Mouse (Mus musculus) cerebellum, adult 18-20 months (tissue): ENCODE results near the gene Styk1.
A peak's percentile ranks its signal among the peaks of the same experiment; 100 is the strongest.

Experiments used
- DNase-seq, 2 experiments: peaks; one replicate each; pipeline ENCODE4 v3.0.0; 2021

Styk1 gene

GRCm38 (mm10) chr6:131353352-131353919, at the start of gene Styk1:
Gene Styk1 (minus strand): TSS chr6:131353597.
- DNase-seq, result peak; percentile 75 to 79

- DNase-seq, result no peak
Observed at GRCm38 (mm10) chr6:131403036-131403435, 49.6 kb upstream of the Styk1 start.

GRCm38 (mm10) chr6:131402606-131403005, 49.2 kb upstream of the Styk1 start:
- no peak for DNase-seq

- no peak for DNase-seq
Observed at GRCm38 (mm10) chr6:131401259-131401658, 47.9 kb upstream of the Styk1 start.

- DNase-seq, result no peak
Observed at GRCm38 (mm10) chr6:131396650-131397049, 43.3 kb upstream of the Styk1 start.

GRCm38 (mm10) chr6:131393873-131394660, 40.7 kb upstream of the Styk1 start:
- no peak for DNase-seq

- DNase-seq, result peak; percentile 92 to 93
Observed at GRCm38 (mm10) chr6:131388040-131389021, 34.9 kb upstream of the Styk1 start, which contains the start of gene Ybx3. Gene Ybx3 (minus strand): TSS chr6:131388476.

GRCm38 (mm10) chr6:131387221-131388039, 34.0 kb upstream of the Styk1 start:
- DNase-seq, result peak; percentile 60 to 68

- DNase-seq, result peak; percentile 16 to 20
Observed at GRCm38 (mm10) chr6:131386416-131387019, 33.1 kb upstream of the Styk1 start.

GRCm38 (mm10) chr6:131385469-131385868, 32.1 kb upstream of the Styk1 start:
- DNase-seq, result no peak

GRCm38 (mm10) chr6:131383713-131384330, 30.4 kb upstream of the Styk1 start:
- DNase-seq, result no peak

- peak; percentile 52 to 62 for DNase-seq
Observed at GRCm38 (mm10) chr6:131382984-131383337, 29.6 kb upstream of the Styk1 start.

GRCm38 (mm10) chr6:131382232-131382983, 29.0 kb upstream of the Styk1 start:
- DNase-seq, result peak; percentile 67 to 77

- no peak for DNase-seq
Observed at GRCm38 (mm10) chr6:131378858-131379428, 25.5 kb upstream of the Styk1 start.

- no peak for DNase-seq
Observed at GRCm38 (mm10) chr6:131377378-131377777, 24.0 kb upstream of the Styk1 start.

- no peak for DNase-seq
Observed at GRCm38 (mm10) chr6:131374594-131375340, 21.4 kb upstream of the Styk1 start.

- no peak for DNase-seq
Observed at GRCm38 (mm10) chr6:131373160-131373559, 19.8 kb upstream of the Styk1 start.

- no peak for DNase-seq
Observed at GRCm38 (mm10) chr6:131370767-131371166, 17.4 kb upstream of the Styk1 start.

- DNase-seq, result no peak
Observed at GRCm38 (mm10) chr6:131369866-131370616, 16.6 kb upstream of the Styk1 start.
